Mouse (Mus musculus) spleen, adult 12 weeks (tissue): ENCODE data around the gene Gck.

ENCODE experiments used
- DNase-seq: peaks from one replicate; pipeline ENCODE4 v3.0.0; 2022; ENCODE audit warnings: low spot score

Gene Gck

DNA sequence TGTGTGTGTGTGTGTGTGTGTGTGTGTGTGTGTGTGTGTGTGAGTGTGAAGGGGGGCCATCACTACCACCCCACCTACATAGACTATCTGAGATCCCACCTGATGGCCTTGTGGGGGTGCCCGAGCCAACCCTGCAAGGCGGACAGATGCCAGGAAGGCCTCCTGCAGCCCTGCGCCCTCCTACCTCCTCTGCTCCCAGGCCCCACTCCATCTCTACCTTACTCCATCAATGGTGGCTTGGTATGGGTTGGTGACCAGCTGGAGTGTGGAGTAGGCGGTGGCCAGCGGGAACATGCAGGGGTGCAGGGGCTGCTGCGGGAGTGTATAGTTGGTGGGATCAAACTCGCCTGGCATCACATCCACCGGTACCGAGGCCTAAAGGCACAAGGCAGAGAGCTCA lies 76.7 kb downstream of the Gck start:
- DNase-seq, result no peak

DNA sequence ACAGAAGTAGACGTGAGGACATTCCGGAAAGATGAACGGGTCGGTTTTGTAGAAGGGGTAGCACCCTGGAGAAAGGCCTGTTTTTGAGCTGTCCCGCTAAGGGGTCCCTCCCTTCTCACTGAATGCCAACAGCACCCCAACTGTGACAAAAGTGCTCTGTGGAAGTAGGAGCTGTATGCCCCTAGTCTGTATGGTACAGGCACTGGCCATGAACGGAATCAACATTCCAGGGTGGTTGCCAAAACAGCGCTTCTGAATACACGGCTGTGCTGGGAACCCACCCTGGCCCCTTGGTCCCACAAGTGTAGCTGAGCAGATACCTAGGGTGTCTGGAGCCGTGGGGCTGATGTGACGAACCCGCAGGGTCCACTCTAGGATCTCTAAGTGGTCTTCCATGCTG lies 77.2 kb downstream of the Gck start:
- DNase-seq, result no peak

DNA sequence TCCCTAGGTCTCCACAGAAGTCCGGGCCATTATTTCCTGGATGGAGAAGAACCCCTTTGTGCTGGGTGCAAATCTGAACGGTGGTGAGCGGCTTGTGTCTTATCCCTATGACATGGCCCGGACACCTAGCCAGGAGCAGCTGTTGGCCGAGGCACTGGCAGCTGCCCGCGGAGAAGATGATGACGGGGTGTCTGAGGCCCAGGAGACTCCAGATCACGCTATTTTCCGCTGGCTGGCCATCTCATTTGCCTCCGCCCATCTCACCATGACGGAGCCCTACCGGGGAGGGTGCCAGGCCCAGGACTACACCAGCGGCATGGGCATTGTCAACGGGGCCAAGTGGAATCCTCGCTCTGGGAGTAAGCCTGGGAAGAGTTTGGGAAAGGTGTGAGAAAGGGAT lies 79.8 kb downstream of the Gck start:
- no peak for DNase-seq

DNA sequence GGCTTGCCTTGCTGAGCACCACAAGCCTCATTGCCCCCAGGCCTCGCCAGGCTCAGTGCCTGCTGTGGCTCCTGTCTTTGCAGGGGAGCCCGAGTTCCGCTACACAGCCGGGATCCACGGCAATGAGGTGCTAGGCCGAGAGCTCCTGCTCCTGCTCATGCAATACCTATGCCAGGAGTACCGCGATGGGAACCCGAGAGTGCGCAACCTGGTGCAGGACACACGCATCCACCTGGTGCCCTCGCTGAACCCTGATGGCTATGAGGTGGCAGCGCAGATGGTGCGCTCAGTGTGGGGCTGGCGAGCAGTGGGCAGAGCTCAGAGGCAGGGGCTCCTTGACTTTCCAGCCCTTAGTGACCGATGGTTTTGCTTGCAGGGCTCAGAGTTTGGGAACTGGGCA lies 80.5 kb downstream of the Gck start:
- DNase-seq, result no peak

DNA sequence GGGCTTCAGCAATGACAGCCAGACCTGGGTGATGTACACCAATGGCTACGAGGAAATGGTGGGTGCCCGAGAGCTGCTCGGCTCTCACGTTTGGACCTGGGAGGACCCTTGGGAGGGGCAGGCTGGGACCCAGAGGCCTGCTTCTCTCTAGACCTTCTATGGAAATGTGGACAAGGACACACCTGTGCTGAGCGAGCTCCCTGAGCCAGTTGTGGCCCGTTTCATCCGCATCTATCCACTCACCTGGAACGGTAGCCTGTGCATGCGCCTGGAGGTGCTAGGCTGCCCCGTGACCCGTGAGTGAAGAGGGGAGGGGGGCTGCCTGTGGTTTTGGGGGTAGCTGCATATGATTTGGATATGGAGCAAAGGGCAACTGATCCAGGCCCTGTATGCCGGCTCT lies 81.6 kb downstream of the Gck start:
- no peak for DNase-seq

DNA sequence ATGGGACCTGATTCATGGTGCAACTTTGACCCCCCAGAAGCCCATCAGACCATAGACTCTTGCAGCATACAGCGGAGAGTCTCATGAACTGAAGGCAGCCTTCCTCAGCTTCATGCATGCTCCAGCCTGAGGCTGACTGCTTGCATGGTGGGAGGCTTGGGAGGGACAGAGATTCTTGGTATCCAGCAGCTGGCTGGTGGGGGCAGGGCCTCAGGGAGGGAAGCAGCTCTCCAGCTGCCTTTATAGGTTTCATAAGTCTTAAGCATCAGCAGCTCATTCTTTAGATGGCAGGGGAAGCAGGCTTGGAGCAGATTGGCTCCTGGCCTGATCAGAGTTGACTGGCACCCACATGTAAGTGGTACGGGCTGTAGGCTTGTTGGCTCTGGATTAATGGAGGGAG lies 82.7 kb downstream of the Gck start:
- DNase-seq, result no peak

DNA sequence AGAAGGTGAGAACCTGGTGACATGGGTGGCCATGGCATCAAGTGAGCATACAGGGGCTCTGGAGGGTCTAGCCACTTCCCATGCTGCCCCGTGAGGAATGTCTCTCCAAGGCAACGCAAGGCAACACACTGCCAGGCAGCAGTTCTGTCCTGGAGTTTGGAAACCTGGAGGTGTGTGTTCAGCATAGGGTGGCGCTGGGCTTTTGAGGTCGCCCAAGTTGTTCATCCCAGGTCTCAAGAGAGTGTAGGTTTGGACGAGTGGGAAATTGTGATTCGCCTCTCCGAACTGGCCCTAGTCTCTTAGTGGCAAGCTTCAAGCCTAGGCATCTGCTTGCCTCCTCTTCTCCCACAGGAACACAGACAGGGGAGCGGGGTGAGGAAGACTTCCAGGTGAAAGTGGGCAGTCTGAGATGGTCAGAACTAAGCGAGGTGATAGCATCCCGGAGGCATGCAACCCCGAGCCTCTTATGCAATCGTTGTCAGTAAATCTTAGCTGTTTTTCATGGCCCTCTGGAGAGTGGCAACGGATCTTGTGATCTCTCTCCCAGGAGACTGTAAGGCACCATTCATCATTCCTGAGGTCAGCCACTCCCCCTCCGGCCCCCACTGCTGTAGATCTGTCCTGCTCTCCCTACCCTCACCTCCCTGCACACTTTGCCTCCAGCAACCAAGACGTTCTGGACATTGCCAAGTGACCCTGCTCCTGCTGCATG lies 87.3 kb downstream of the Gck start:
- no peak for DNase-seq

DNA sequence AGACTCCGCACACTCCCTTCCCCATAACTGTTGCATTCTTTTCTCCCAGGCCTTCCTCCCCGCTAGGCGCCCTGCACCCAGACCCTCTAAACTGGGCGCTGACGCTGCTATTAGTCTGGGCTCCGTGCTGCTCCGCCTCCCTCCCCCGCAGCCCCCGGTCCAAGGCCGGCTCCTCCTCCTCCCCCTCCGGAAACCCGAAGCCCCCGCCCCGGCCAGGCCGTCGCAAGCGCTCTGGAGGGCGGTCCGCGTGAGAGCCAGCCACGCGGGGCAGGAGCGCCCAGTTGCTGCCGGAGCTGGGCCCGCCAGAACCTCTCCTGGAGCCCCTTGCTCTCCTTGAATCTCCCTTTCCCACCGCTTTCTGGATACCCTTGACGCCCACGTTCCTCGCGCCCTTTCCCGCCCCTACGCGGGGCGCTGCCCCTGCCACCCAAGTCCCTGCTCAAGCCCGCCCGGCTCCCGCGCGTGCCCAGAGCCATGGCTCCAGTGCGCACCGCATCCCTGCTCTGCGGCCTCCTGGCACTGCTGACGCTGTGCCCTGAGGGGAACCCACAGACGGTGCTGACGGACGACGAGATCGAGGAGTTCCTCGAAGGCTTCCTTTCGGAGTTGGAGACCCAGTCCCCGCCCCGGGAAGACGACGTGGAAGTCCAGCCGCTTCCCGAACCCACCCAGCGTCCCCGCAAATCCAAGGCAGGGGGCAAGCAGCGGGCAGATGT lies 88.0 kb downstream of the Gck start, which contains the start of gene Aebp1:
Gene Aebp1, plus strand, starts transcription at position 270 of the 716 bp plus-strand sequence.
- no peak for DNase-seq

DNA sequence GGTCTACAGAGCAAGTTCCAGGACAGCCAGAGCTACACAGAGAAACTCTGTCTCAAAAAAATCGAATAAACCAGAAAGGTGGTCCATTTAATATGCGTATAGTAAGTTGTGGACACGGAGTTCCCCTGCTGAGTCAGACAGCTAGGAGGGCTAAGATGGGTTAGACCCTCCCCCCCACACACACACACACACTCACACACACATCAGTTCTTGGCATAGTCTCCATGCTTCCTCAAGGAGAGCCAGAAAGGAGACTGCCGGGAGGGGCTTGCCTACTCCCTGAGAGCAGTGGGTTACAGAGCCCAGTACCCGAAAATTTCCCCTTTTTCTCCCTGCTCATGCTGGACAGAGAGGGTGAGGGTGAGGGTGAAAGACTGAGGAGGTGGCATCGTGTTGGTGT lies 89.2 kb downstream of the Gck start:
- DNase-seq, result no peak

DNA sequence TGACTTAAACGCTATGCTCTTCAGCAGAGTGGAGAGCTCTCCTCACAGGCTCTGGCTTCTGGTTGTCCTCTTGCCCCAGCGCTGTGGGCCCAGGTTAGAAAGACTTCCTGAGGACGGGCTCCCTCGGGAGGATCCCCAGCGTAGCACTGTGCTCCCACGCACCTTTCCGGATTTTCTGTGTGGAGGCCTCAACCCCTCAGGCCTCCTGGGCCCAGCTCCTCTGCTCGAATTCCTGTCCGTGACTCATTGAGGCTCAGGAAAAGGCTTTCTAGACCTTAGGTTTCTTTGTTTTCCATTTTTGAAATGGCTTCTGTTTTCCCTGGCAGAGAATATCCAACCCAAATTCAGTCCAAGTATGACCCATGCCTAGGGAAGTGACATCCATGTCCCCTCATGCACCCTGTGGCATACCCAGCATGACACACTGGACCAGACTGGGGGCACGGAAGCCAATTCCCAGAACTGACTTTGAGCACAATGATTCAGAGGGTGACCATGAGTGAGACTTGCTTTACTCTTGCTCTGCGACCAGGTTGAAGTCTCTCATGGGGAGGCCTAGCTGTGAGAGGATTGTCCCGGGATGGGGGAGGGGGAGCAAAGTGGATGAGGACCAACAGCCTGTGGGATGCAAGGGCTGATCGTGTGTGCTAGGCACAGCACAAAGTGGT lies 89.9 kb downstream of the Gck start:
- no peak for DNase-seq

DNA sequence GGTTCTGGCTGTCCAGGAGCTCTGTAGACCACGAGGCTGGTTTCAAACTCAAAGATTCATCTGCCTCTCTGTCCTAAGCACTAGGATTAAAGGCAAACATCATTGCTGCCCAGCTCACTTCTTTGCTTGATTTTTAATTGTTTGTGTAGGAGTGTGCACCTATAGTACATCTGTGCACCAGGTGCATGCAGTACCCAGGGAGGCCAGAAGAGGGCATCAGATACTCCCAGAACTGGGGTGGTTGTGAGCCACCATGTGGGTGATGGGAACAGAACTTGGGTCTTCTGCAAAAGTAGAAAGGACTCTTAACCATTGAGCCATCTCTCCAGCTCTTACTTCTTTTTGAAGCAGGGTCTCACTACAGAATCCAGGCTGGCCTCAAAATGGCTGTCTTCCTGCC lies 91.2 kb downstream of the Gck start:
- no peak for DNase-seq

DNA sequence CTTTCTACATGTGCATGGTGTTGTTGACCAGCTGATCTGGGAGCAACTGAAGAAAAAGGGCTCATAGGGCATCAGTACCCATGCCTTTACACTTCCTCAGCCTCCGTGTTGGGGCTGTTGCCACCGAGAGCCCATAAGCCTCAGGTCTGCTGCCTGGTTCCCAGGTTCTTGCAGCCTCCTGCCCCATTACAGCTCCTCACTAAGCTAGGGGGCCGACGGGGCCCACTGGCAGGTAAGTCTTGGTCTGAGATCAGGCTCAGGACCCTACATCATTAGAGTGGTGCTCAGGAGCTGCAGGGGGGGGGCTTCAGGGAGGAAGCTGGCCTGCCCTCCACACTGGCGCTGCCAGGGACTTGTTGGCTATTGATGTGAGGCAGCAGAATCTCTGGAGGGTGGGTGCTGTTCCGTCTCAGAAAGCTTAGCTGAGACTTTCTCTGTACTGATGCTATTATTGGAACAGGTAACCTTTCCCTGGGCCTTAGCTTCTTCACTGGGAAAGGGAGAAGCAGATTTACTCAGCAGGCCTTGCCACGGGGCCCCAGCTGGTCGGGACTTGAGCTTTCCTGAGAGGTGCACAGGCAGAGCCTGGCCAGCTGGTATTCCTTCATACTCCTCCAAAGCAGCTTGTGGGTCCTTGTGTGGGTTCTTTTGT lies 93.3 kb downstream of the Gck start:
- DNase-seq, result no peak

DNA sequence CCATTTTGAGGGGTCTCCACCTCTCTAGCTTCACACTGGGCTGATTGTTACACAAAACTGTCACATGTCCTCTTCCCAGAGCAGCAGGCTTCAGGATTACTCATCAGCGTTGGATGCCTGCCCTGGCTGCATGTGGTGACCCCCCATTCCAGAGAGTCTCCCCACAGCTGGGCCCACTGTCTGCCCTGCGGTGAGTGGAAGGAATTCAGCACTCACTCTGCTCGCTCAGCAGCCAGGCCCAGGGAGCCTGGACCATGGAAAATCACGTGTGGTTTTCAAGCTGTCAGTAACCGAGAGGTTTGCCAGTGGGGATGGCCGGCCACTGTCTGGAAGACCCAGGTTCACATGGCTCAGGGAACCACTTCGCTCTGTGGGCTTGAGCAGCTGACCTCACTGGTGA lies 94.0 kb downstream of the Gck start:
- DNase-seq, result no peak

DNA sequence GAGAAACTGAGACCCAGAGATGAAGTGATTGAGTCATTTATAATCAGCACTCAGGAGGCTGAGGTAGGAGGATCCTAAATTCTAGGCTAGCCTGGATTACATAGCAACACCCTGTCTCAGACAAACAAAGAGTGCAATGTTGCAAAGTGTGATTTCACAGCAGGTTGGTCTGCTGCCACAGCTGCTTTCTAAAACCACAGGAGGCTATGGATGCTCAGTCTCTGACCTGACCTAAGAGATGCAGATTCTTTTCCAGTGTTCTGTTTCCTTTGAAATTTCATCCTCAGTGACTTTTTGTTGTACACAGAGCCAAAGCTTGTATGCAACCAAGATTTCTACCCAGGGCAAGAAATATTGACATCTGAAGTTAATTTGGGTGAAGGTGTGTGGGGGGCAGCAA lies 94.4 kb downstream of the Gck start:
- no peak for DNase-seq

DNA sequence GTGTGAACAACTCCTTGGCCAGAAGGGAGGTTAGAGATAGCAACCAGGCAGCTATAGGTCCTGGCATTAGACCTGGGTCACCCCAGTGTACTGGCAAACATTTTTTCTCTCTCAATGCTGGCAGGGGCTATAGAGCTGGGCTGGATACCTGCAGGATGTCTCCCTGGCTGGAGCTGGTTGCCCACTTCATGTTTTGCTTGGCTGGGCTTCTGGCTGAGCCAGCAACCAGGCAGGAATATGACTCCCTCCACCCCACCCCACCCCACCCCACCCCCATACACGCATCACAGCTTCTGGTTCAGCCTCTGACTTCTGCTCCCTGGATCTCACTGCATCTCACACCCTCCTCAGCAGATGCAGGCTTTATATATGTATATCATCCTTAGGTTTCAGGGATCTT lies 97.6 kb downstream of the Gck start:
- DNase-seq, result no peak

DNA sequence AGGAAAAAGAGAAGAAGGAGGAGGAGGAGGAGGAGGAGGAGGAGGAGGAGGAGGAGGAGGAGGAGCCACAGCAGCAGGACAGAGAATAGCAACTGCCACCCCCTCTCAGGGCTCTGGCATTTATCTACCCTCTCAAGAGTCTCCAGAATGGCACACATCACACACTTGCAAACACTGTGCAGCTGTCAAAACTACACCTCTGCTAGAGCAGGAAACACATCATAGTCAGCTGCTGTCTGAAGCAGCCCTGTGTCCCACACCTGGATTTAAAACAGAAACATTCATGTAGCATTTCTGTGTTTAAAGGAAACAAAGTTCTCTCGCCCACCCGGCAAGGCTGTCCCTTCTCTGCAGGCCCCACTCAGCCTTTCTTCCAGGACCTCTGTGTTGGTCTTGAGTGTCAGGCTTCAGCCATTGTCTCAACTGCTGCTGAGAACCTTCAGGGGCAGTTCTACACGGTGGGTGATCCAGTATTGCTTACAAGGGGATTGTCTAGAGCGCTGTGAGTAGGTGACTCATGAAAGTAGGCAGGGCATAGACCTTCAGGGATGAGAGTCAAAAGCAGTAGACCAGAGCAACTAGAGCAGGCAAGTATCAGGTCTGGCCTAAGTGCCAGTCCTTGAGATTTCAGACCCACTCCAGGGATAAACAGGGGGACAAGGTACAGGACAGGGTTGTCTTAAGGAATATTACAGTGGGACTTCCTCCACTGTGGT lies 98.7 kb downstream of the Gck start:
- no peak for DNase-seq
